Mouse (Mus musculus) testis, postnatal 14 days (tissue): Measurements from ENCODE around the gene Foxp1.

ENCODE experiments used
- DNase-seq: peaks from one replicate; pipeline ENCODE4 v3.0.0; 2021; ENCODE audit warnings: low spot score

The Foxp1 gene

GRCm38 (mm10) chr6:99260941-99261736 lies 261.4 kb downstream of the Foxp1 start:
- DNase-seq: no peak

GRCm38 (mm10) chr6:99258346-99258745 lies 264.2 kb downstream of the Foxp1 start:
- DNase-seq: no peak

DNA sequence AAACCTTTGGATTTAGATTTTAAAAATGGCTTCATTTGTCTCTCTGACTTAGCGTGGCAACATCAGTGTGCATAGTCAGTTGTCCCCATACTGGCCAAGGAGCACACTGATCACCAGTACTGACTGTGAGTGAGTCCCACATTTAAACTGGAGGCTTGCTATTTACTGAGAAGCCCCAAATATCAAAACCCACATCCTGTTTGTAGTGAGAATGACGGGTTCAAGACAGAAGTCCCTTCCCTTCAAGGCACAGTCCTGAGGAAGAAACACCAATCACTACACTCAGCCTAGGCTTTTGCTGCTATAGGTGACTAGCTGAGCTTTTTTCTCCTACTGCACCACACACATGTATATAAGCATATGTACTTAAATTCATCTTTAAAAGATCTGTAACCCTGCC lies 264.8 kb downstream of the Foxp1 start:
- DNase-seq: no peak

DNA sequence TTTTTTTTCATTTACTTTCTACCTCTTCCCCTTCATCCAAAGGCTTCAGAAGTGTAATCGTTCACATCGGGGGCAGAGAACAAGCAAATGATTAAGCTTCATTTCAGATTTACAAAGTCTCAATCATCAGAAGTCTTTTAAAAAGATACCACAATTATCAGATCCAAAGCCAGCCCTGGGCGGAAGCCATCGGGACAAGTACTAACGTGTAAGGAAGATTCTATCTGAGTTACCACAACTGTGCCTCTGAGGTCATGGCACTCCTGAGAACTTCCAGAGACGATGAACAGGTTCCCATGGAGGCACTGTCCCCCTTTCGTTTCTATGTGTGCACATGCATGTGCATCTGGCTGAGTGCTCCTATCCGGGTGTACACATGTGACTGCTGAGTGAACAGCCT lies 269.2 kb downstream of the Foxp1 start:
- DNase-seq: no peak

DNA sequence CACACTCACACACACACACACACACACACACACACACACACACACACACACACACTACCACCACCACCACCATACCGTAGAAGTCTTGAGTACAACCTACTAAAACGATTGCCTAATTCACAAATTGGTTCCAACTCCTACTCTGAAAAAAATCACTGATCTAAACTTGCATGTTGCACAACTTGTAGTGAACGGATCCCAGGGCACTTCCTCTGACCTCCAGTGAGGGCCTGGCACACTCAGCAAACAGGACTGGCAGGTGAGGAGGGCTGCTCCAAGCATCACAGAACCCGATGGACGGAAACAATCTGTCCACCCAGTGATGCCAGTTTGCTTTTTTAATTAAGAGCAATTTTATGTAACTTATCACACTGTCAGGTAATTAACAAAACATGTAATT lies 269.7 kb downstream of the Foxp1 start:
- no peak for DNase-seq

DNA sequence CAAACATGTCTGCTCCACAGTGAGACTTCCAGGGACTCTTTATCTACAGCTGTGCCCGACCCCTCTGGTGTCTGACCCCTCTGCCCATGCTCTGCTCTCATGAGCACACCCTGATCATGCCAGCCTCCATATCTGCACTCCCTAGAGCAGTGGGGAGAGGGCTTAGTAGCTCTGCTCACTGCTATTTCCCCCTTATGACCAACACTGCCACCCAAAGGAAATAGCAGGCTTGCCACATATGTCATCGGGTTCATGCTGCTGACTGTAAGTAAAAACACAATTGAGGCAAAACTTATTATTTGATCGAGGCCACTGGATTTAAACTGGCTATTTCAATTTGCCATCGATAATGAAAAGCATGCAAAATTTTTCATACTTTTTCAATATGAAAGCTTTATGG lies 270.6 kb downstream of the Foxp1 start:
- no peak for DNase-seq

DNA sequence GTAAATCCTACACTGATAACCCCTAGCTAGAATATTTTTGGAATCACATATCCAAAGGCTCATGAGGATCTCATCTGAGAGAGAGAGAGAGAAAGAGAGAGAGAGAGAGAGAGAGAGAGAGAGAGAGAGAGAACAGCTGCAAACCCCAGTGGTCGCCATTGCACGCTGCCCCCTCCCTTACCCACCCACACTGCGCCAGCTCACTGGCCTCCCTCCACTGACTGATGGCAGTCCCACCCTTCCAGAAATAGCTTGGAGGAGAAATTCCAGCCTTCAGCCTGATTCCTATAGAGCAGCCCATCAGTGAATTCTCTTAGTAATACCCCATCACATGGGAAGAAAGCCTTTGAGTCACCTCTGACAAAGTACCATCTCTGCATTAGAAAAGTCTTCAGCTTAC lies 271.3 kb downstream of the Foxp1 start:
- no peak for DNase-seq

- DNase-seq: no peak
These were observed 273.0 kb downstream of the Foxp1 start for GRCm38 (mm10) chr6:99249496-99250030.

GRCm38 (mm10) chr6:99248396-99248795 lies 274.1 kb downstream of the Foxp1 start:
- no peak for DNase-seq

DNA sequence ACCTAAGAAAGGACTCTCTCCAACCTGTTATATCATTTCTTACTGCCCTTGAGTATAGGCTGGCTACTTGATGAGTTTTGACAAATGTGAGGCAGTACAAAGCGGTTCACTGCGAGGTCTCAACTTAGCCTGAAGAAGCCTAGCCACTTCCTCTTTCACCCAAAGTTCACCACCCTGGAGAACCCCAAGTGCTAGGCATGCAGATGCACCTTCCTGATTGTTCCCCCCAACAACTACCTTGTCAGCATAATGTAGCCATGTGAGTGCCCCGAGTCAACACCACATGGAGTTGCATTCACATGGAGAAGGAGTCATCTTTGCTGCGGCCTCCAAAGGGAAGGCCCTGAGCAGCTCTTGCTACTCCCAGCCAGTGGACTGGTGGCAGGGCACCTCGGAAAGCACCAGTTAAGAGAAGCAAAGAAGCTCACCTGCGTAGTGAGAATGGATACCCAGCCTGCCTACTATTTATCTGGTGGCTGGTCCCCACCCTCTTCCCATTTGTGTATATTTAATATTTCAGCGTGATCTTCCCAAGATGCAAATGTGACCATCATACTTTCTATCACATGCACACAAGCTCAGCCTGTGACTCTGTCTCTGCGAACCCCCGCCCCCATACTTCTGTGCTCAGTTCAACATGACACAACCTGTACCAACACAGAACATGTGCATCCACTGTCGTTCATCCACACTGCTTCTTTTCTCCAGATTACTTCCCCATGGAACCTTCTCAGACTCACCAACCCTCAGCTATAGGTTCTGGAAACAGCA lies 280.7 kb downstream of the Foxp1 start:
- DNase-seq: no peak

- DNase-seq: no peak
These were observed 281.8 kb downstream of the Foxp1 start for GRCm38 (mm10) chr6:99240764-99241163.

GRCm38 (mm10) chr6:99235588-99235987 lies 286.9 kb downstream of the Foxp1 start:
- DNase-seq: no peak

GRCm38 (mm10) chr6:99233411-99233810 lies 289.1 kb downstream of the Foxp1 start:
- DNase-seq: no peak

DNA sequence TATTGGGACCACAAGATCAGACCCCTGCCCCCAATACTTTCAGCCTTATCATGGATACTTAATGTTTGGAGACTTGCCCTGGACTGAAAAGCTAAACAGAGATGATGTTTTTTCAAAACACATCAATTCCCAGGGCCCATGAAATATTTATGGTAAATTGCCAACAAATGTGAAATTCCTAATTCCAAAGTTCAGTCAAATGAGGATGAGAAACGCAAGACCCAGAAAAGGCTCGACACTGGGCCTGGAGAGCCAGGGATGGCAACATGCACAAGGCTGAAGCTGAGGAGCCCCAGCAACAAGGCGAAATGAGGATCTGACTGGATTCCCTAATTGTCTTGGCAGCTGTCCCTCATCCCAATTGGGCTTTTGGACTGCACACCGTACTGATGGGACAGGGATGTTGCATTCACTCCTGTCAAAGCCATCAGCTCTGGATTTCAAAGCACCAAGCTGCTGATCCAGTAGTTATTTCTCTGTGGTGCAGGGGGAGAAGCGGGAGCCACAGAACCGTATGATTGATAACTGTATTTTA lies 294.1 kb downstream of the Foxp1 start:
- no peak for DNase-seq

- no peak for DNase-seq
These were observed 301.4 kb downstream of the Foxp1 start for GRCm38 (mm10) chr6:99221147-99221546.

DNA sequence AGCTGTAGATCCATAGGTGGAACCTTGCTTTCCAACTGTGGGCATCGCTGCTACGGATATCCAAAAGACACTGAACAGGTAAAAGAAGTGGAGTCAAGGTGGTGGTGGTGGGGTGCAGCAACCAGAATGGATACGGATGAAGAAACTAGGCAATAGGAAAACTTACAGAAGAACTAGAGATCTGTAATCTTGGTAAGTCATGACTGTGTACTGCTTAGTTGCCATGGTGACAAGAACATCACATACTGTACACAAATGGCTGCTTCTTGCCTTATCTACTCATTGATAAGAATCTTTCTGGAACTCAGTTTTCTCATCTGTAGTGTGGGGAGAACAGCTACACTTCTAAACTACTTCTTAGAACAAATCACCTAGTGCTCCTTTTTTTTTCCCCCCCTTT lies 302.0 kb downstream of the Foxp1 start:
- no peak for DNase-seq

- no peak for DNase-seq
These were observed 304.7 kb downstream of the Foxp1 start for GRCm38 (mm10) chr6:99217846-99218245.

DNA sequence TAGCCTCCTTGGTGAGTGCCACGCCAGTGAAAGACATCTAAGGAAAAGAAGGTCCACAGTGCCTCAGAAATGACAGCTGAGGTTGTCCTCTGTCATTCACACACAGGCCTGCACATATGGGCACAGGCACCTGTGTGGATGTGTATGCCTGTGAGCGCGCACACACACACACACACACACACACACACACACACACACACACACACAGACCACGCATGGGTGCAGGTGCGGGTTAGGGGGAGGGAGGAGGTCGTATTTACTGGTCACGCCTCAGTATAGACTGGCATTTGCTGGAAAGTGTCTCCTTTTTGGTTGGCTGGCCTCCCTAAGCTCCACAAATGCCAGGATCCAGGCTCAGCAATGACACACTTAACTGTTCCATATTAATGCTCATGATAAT lies 305.4 kb downstream of the Foxp1 start:
- DNase-seq: no peak

GRCm38 (mm10) chr6:99212461-99212860 lies 310.1 kb downstream of the Foxp1 start:
- DNase-seq: no peak

GRCm38 (mm10) chr6:99211663-99212333 lies 310.7 kb downstream of the Foxp1 start:
- DNase-seq: no peak

DNA sequence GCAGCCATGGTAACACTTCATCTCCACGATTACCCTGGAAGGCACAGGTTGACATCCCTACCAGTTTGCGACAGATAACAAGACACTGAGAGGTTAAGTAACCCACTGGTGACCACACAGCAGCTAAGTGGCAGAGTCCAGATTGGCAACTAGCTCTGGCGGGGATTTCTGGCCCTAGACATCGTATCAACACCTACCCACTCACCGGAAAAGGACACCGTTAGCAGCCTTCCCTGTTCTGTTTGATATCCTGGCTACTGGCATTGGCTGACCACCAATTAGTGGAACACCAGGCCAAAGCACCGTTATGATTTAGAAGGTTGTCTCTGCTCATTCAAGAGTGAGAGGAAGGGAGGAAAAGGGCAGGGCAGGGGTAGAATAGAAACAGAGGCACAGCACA lies 312.4 kb downstream of the Foxp1 start:
- DNase-seq: no peak

- no peak for DNase-seq
These were observed 315.2 kb downstream of the Foxp1 start for GRCm38 (mm10) chr6:99207226-99207885.
